Mouse (Mus musculus) skeletal muscle tissue, adult 2 months (tissue): ENCODE measurements at regions not wholly inside any gene's neighbourhood (a gene's known extent, or its start where the extent isn't known, plus 50 kb on each side); places are given as distances from the start of the nearest gene placed in this dataset.
A peak's percentile ranks its signal among the peaks of the same experiment; 100 is the strongest.

Experiments
- DNase-seq: peaks from one replicate; pipeline ENCODE4 v3.0.0-alpha.2; 2012; ENCODE audit warnings: low read depth, low spot score

- DNase-seq = peak; percentile 69
These were observed 160.2 kb downstream of the Gm26897 start for GRCm38 (mm10) chr5:111893905-111894311.

- DNase-seq = no peak
These were observed 163.8 kb downstream of the Gm26897 start for GRCm38 (mm10) chr5:111897568-111897967.

- DNase-seq = no peak
These were observed 164.8 kb downstream of the Gm26897 start for GRCm38 (mm10) chr5:111898482-111898881.

GRCm38 (mm10) chr5:111901197-111901596 lies 167.5 kb downstream of the Gm26897 start:
- no peak for DNase-seq

- no peak for DNase-seq
These were observed 168.0 kb downstream of the Gm26897 start for GRCm38 (mm10) chr5:111901678-111902077.

- no peak for DNase-seq
These were observed 174.4 kb downstream of the Gm26897 start for GRCm38 (mm10) chr5:111908085-111908484.

GRCm38 (mm10) chr5:111910514-111910913 lies 176.8 kb downstream of the Gm26897 start:
- no peak for DNase-seq

GRCm38 (mm10) chr5:111913354-111913753 lies 179.6 kb downstream of the Gm26897 start:
- DNase-seq = no peak

- DNase-seq = no peak
These were observed 180.6 kb downstream of the Gm26897 start for GRCm38 (mm10) chr5:111914296-111914695.

- DNase-seq = no peak
These were observed 184.0 kb downstream of the Gm26897 start for GRCm38 (mm10) chr5:111917643-111918252.

GRCm38 (mm10) chr5:111918888-111919287 lies 185.2 kb downstream of the Gm26897 start:
- no peak for DNase-seq

- DNase-seq = no peak
These were observed 189.4 kb downstream of the Gm26897 start for GRCm38 (mm10) chr5:111922991-111923701.

- no peak for DNase-seq
These were observed 192.0 kb downstream of the Gm26897 start for GRCm38 (mm10) chr5:111925757-111926156.

GRCm38 (mm10) chr5:111929180-111929990 lies 195.7 kb downstream of the Gm26897 start:
- no peak for DNase-seq

GRCm38 (mm10) chr5:111929991-111930339 lies 196.2 kb downstream of the Gm26897 start:
- DNase-seq = no peak

- no peak for DNase-seq
These were observed 198.0 kb downstream of the Gm26897 start for GRCm38 (mm10) chr5:111931733-111932132.

- peak; percentile 14 for DNase-seq
These were observed 201.8 kb downstream of the Gm26897 start for GRCm38 (mm10) chr5:111935381-111936134.

- DNase-seq = no peak
These were observed 208.1 kb downstream of the Gm26897 start for GRCm38 (mm10) chr5:111941831-111942230.

- DNase-seq = no peak
These were observed 209.1 kb downstream of the Gm26897 start for GRCm38 (mm10) chr5:111942792-111943191.

GRCm38 (mm10) chr5:111943337-111944162 lies 209.8 kb downstream of the Gm26897 start:
- DNase-seq = no peak
